Mouse (Mus musculus) cerebellum, postnatal 14 days (tissue): ENCODE data around the gene Sowahb.
"Not testable (repeated sequence)": the region's sequence is repeated elsewhere in the genome, so short reads cannot be mapped to it uniquely, and the experiment has no call there.

Experiments
- DNase-seq, 2 experiments: peaks; one replicate each; pipeline ENCODE4 v3.0.0; 2021; ENCODE audit warnings: mixed read lengths in 2 of 2

Gene Sowahb

DNA sequence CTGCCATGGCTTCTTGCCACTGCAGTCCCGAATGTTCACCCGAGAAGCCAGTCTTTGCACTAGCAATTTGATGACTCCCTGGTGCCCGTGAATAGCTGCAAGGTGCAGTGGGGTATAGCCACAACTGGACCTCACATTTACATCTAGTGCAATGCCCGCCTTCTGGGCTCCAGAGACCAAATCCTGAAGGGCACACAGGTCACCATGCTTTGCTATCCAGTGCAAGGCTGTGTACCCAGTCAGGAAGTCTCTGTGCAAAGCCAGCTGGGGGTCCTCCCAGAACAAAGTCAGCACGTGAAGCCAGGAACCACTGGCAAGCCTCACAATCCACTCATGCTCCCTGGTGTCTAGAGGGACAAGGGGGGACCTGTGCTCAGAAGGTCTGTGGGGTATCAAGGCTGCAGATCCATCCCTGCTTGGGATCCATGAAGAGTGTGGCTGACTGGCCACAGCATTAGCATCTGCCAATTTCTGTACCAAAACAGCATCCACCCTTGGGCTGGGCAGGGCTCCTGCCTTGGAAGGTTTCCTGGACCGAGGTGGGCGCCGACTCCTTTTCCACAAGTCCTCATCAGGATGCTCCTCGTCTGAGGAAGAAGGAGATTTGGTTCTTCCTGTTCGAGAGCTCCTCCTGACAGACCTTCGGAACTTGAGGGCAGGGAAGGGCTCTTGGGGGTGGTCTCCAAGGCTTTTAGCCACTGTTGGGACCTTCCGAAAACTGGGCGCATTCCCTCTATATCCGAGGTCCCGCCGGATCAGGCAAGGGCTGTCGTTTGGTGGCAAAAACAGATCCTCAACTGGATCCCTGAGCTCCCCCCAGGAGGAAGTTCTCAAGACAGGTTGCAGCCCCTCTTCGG, 1.8 kb downstream of the Sowahb start:
- DNase-seq = peak in 1 of 2 experiments; percentile 41

DNA sequence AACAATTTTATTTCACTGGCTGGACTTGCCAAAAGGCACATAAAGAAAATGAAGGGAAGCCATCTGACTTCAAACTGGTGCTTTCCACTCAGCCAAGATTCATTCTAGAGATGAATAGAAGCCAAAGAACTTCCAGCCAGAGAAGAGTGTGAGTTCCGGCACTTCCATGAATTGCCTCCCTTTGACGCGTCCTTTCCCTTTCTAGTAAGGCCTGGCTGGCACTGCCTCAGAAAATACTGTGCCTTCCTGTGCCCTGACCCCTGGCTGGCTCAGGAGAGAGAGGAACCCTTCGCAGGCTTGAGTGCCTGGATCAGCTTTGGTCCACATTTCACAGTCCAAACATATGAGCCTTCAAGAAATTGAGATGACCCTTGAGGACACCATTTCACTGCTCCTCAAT, 2.8 kb downstream of the Sowahb start:
- DNase-seq = peak in 1 of 2 experiments; percentile 32

DNA sequence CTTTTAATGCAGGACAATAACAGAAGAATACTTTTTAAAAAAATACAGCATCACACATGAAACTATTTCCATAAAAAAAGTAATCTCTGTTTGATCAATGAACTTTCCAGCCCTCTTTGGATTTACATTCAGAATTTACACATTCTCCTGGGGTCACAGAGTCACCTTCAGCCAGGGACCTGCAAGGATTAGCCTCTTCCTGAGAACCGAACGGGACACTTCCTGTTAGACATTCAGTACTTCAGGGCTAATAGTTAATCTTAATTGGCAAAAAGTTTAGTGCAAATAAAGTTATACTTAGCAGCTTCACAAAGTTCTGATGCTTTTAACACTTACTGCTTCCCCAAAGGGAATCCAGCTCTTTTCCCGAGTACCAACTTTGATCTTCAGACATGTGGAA, 3.5 kb downstream of the Sowahb start:
- no peak for DNase-seq

DNA sequence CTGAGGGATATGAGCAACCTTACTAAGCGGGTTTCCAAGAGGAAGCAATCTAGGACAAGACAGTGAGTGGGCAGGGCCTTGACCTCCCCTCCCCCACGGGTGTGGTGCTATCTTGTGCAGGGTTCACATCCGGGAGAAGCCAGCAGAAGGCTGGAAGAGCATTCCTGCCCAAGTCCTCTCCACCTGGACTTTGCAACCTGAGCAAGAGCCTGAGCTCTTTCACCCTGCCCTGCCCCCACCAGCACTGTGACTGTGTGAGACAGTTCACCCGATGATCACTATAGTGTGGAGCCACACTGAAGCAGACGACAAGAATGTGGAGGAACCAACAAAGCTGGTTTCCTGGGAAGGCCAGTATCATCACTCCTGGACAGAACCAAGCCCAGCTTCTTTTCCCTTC, 4.7 kb downstream of the Sowahb start:
- peak in 1 of 2 experiments; percentile 26 for DNase-seq

DNA sequence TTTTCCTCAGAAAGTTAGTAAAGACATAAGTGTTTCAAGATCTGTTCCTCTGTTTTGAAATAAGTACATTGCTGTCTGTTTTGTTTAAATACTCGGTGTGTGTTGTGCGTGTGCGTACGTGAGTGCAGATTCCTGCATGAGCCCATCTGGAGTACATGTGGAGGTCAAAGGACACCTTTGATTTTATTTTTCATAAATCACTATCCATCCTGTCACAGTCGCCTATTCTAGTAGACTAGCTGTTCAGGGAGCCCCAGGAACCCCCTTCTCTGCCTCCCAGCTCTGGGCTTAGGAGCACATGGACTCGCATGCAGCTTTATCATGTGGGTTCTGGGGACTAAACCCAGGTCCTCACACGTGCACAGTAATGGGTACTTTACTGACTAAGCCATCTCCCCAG, 8.6 kb downstream of the Sowahb start:
- DNase-seq = no peak

DNA sequence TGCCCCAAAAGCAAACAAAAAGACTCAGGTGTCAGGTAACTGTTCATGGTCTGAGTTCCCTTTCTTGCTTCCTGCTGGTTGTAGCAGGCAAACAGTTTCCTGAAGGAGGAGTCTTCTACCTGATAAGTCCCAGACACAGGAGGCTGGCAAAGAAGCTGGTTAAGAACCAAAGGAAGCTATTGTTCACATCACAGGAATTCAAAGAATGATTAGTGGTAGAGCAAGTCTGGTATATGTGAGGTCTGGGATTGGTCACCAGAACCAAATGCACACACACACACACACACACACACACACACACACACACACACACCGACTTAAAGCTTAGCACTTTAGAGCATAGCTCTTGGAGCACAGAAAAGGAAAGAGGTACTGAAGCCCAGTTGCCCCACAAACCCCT, 9.5 kb downstream of the Sowahb start:
- no peak for DNase-seq

DNA sequence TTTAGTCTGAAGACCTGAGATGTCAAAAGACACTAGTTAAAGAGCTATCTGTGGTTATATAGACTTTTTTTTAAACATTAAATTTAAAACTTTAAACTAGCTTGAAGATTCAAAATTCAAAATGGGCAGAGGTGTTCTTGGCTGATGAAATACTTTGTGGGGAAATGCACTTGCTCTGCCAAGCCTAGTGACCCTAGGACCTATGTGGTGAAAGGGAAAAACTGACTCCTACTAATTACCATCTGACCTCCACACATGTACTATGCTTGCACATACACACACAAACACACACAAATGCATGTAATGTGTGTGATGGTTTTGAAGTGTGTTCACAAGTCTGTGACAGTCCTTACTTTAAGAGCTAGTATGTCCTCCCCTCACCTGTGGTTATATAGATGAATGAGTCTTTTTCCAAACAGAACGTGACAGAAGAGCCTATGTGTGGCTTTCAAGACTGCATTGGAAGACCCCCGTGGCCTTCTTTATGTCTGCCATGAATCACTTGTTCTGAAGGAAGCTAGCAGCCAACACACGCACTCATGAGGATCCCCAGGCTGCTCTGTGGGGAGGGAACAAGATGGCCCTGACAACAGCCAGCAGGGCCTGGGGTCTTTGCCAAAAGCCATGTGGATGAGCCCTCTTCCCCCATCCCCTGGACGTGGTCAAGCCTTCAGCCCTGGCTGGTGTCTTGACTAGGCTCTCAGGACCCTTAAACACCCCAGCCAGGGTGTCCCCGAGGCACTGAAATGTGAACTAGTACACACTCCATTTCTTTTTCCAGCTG, 11.5 kb downstream of the Sowahb start:
- DNase-seq = no peak

DNA sequence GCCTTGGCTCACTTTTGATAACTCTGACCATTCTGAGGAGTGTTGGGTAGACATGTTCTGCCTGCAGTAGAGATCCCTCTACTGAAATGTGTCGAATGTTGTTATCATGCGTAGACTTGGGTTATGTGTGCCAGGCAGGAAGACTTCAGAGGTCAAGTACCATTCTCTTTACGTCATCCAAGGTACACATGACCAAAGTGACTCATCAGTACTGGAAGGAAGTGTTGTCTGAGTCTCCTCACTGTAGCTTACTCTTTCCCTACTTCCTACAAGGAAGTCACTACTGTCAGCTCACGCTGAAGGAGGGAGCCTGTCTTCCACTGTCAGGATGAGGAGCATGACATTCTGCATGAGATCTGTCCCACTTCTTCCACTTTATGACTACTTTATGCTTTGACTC, 12.2 kb downstream of the Sowahb start:
- no peak for DNase-seq

- no peak for DNase-seq
Observed at GRCm38 (mm10) chr5:93030869-93031268, 14.0 kb downstream of the Sowahb start.

GRCm38 (mm10) chr5:93030411-93030810, 14.4 kb downstream of the Sowahb start:
- DNase-seq = no peak

DNA sequence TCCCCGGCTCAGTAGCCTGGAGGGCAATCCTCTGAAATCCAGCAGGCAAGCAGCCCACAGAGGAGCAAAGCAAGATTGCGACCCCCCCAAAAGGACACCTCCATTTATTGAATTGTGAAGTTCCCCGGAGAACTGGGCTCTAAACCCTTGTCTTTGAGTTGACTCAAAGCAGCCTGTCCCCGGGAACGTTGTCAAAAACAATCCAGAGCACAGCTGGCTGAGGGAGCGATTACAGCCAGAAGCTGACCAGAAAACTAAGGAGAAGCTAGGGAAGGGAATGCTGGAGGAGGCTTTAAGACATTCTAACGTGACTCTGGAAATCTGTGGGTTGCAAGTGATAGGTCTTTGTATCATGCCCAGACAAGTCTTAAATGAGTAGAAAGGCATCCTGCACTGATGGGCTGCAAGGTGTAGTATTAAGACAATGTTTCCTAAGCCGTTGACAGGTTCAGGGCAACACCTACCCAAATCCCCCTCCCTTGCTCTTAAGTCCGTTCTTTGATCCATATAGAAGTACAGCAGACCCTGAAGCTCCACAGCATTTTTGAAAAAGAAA, 17.6 kb downstream of the Sowahb start:
- no peak for DNase-seq

- no peak for DNase-seq
Observed at GRCm38 (mm10) chr5:93026437-93027119, 18.2 kb downstream of the Sowahb start.

GRCm38 (mm10) chr5:93024754-93025280, 20.0 kb downstream of the Sowahb start:
- peak; percentile 36 to 50 for DNase-seq

- no peak for DNase-seq
Observed at GRCm38 (mm10) chr5:93022126-93022797, 22.6 kb downstream of the Sowahb start.

- no peak for DNase-seq
Observed at GRCm38 (mm10) chr5:93020024-93020666, 24.7 kb downstream of the Sowahb start.

DNA sequence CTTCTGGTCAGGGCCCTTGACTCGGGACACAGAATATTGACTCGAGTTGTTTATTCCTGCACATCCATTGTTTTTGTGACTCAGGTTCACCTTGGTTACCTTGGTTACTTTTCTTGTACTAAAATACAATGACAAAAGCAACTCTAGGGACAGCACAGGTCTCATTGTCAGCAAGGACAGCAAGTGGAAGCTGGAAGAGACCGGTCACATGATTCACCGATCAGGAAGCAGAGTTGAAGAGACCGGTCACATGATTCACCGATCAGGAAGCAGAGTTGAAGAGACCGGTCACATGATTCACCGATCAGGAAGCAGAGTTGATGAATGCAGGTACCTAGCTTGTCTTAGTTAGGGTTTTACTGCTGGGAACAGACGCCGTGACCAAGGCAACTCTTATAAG, 25.6 kb downstream of the Sowahb start:
- not testable (repeated sequence) for DNase-seq

GRCm38 (mm10) chr5:93017678-93018077, 27.1 kb downstream of the Sowahb start:
- DNase-seq = no peak

DNA sequence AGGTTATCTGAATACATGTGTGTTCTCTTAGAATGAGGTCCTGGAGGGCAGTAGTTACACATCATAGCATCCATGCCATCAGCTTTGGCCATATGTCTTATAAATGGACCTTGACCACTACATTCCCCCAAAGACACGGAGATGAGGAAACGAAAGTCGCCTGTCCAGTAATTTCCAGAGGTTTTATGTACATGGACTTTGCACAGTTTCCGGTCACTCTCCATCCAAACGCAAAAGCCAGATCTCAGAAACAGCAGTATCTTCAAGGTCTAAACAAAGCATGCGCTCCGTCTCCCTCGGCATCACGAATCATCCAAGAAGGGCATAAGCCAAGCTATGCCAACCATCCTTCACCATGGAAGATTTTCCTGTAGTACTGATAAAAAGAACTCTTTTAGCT, 36.6 kb downstream of the Sowahb start:
- no peak for DNase-seq

DNA sequence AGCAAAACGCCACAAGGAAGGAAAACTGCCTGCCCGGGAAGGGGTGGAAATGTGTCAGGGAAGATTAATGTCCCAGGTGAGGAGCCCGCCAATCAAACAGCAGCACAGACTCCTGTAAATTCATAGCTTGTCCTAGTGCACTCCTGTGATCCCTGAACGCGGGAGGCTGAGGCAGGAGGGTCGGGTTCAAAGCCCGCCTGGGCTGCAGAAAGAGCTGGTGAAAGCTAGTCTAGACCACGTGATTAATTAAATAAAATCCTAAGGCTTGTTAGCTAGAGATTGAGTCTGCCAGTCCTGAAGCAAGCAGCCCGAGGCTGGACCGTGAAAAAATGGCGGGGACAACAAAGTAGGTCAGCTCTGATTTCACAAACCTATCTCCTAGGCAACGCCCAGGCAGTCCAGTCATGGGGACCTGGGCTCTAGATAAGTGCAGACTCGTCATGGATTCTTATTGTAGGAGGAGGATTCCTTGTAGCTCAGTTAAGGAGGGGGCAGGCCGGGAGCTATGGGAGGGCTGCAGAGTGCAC, 38.9 kb downstream of the Sowahb start:
- peak; percentile 22 to 26 for DNase-seq

DNA sequence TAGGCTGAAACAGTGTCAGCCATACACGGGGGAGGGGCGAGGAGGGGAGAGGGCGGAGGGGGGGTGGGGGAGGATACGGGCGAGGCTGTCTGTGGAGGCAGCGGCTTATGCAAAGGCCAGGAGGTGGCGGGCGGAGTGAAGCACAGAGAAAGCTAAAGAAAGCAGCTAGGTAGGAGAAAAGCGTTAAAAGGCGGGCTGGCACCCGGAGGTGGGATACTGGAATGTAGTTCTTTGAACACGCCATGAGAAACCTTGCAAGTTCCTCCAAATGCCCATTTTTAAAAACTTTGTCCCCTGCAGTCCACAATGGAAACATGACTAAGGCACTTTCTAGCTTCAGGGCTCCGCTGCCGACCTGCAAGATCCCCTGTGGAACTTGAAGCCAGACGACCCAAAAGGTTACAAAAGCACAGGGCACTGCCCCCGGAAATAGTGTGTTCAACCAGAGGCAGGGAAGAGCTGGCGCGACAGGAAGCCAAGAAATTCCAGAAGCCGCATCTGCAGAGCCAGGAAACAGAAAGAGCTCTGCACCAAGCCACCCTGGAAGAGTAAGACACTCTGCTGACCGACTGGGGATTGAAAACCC, 39.5 kb downstream of the Sowahb start:
- peak; percentile 20 to 33 for DNase-seq

DNA sequence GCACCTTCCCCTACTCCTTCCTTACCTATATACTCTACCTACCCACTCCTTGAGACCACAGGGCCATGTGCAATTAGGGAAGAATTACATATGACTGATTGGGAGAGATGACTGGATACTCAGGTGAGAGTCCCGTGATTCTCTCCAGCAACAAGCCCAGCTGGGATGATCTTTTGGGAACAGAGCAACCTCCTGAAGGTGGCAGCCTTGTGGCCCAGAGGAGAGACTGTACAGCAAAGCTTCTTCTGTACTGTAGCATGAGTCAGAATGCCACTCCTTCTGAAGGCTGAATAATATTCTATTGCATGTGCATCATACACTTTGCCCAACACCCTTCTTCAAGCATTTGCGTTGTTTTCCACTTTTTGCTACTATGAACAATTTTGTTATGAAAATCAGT, 42.2 kb downstream of the Sowahb start:
- DNase-seq = no peak
